Mouse (Mus musculus): ENCODE results near the gene Sez6l.

DNA sequence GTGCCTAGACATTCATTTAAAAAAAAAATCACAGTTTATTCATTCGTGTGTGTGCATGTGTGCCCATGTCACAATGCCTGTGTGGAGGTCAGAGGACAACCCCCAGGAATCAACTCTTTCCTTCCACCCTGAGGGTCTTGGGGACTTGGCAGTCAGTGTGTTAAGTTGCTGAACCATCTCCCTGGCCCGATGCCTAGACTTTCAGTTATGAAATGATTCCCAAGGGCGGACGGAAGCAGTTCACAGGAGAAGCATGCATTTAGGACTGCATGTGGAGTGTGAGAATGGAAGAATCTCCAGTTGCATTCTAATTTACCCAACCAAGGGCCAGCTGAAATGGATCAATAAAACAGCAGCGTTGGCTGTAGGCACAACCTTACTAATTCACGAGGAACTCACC is 110.7 kb downstream of the Sez6l start:
- no peak for TF ChIP-seq IRF4 (IDR thresholded peaks at IDR 0.05; ENCODE audit: low read depth, low read length)
- no peak for TF ChIP-seq CTCF (conservative IDR thresholded peaks at IDR 0.05 in 1 of 2, IDR thresholded peaks at IDR 0.05 in 1 of 2; ENCODE audit: low read depth in 2 of 2, low read length in 2 of 2)
- TF ChIP-seq EP300 (IDR thresholded peaks at IDR 0.05; ENCODE audit: low read length): no peak
